Mouse (Mus musculus) layer of hippocampus, adult 2 months (tissue): ENCODE data around the gene St6gal1. TPM values are rescaled to one million over a fixed set of nuclear protein-coding genes. Genes with fewer than 3 reads are reported as not detected.
A peak's percentile ranks its signal among the peaks of the same experiment; 100 is the strongest.

Source experiments
- DNase-seq, 2 experiments: peaks; one replicate each; pipeline ENCODE4 v3.0.0; 2022; ENCODE audit warnings: low spot score in 2 of 2
- H3K27ac ChIP-seq: fragments of 200-600 bp; 2 replicates; pipeline ENCODE4 v1.8.1; 2022
- H3K4me3 ChIP-seq: fragments of 200-600 bp; 2 replicates; pipeline ENCODE4 v1.8.1; 2022; ENCODE audit warnings: mild to moderate bottlenecking
- CTCF ChIP-seq: fragments of 200-600 bp; conservative IDR thresholded peaks from 2 replicates; pipeline ENCODE4 v1.8.1; 2022; ENCODE audit warnings: antibody characterized with exemption, mild to moderate bottlenecking, moderate library complexity
- total RNA-seq, 2 experiments: library from RNA; stranded (reverse); gene quantifications; 2 replicates each; pipeline ENCODE4 v1.2.3; 2021

Gene St6gal1
- total RNA-seq, 2 experiments from 2014 or later, result 15.2 to 17.3 TPM

DNA sequence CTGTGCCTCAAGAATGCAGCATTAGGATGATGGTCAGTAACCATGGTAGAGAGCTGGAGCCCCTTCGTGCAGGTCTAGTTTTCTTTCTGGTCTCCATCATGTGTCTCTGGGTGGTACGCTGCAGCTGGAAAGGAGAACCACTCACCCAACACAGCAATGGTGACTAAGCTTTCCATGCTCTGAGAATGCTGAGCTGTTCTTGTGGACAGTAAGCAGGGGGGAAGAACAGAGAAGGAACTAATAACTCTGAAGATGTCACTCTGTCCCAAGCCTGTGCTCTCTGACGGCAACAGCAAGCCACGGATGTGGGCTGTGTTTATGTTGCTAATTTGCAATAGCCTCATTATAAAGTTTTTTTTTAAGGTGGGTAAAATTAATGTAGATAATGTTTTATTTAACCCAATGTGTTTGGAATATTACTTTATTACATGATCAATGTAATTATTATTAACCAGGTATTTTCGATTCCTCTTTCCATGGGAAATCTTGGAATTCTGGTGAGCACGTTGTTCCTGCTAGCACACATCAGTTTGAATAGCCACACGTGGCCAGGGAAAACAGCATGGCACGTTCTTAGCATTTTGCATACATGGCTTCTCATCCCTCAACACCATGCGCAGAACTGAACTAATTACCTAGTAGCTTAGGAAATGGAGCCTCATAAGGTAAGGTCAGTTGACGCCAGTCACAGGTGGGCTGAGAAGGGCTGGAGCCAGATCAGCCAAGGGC is 62.9 kb downstream of the St6gal1 start:
- TF ChIP-seq CTCF, result no peak
- Histone ChIP-seq H3K4me3 (no peak overlapping the region), H3K27ac (no peak overlapping the region)
- no peak for DNase-seq

- no peak for TF ChIP-seq CTCF
- Histone ChIP-seq H3K4me3 (no peak overlapping the region), H3K27ac (no peak overlapping the region)
- no peak for DNase-seq
Observed at GRCm38 (mm10) chr16:23288103-23288502, 63.6 kb downstream of the St6gal1 start.

DNA sequence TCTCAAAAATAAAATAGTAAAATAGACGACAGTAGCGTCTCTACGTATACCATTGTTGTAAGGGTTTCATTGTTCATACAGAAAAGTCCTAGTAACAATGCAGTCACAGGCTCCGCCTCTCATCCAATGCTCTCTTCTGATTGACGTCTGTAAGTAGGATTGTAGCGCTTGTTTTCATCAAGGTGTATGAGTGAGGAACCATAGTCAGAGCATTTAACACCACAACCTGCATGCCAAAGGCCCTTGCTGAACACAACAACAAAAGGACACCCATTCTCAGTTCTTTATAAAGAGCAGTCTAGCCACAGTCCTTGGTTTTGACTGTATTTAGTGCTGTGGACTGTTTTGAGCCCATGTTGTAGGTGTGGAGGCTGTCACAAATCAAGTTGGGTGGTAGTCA is 64.9 kb downstream of the St6gal1 start:
- H3K27ac ChIP-seq, result no peak overlapping the region
- no peak for DNase-seq
- no peak for TF ChIP-seq CTCF
- H3K4me3 ChIP-seq, result no peak overlapping the region

DNA sequence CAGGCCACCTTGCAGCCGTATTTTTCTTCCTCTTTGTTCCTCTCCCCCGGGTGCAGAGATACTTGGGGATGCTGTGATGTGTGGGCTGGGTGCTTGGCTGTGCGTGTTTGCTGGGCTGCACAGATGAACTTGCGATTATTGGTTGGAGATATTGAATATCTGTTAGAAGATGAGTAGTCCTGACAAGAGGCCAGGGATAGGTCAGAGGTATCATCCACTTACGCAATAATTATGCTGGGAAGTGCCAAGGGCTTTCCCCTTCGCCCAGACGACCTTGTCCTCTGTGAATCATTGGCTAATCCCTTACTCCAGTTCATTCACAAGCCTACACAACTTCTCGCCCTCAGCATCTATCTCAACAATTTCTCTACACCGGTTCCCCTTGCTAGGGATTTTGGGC is 65.6 kb downstream of the St6gal1 start:
- no peak for TF ChIP-seq CTCF
- DNase-seq, result no peak
- Histone ChIP-seq H3K4me3 (no peak overlapping the region), H3K27ac (no peak overlapping the region)

DNA sequence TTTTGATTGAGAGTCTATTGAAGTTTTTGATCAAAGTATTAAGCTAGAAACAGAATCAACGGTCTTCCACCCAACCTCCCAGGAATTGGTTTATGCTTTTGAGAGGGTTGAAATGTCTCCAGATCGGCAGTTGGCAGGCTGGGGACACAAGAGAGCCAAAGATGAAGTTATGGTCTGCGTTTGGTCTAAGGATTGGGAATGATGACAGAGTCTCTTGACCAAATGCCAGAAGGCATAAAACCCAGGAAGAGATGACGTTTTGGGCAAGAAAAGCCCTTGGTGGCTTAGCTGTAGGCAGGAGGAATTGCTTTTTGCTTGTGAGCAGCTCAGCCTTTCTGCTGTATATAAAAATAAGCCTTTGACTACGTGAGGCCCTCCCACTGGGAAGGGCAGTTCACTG is 67.0 kb downstream of the St6gal1 start:
- peak overlapping the region; percentile 2; the same call in 1 of the 2 replicates for H3K27ac ChIP-seq
- H3K4me3 ChIP-seq, result no peak overlapping the region
- no peak for DNase-seq
- no peak for TF ChIP-seq CTCF

GRCm38 (mm10) chr16:23294236-23294635 is 69.7 kb downstream of the St6gal1 start:
- TF ChIP-seq CTCF, result no peak
- DNase-seq, result no peak
- no peak overlapping the region for H3K27ac ChIP-seq
- no peak overlapping the region for H3K4me3 ChIP-seq

- Histone ChIP-seq H3K4me3 (no peak overlapping the region), H3K27ac (no peak overlapping the region)
- TF ChIP-seq CTCF, result no peak
- DNase-seq, result no peak
Observed at GRCm38 (mm10) chr16:23294747-23295146, 70.2 kb downstream of the St6gal1 start.

DNA sequence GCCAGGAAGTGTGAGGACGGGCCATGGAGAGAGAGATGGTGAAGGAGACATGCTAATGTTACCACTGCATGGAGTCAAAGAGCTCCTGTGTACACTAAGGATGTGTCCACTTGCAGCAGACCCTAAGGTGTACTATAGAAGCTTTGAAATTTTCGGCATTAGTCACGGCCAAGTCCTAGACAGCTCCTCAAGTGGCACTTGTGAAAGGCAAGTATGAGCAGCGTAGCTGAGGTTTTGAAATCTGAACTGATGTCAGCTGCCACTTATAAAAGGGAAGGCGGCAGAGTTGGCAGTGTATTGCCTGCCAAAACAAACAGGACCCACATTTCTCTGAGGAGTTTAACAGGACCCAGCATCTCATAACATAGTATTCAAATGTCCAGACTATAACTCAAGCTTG is 71.2 kb downstream of the St6gal1 start:
- DNase-seq, result no peak
- no peak for TF ChIP-seq CTCF
- no peak overlapping the region for H3K4me3 ChIP-seq
- H3K27ac ChIP-seq, result no peak overlapping the region

GRCm38 (mm10) chr16:23296721-23297120 is 72.2 kb downstream of the St6gal1 start:
- DNase-seq, result no peak
- Histone ChIP-seq H3K27ac (no peak overlapping the region), H3K4me3 (no peak overlapping the region)
- TF ChIP-seq CTCF, result no peak

DNA sequence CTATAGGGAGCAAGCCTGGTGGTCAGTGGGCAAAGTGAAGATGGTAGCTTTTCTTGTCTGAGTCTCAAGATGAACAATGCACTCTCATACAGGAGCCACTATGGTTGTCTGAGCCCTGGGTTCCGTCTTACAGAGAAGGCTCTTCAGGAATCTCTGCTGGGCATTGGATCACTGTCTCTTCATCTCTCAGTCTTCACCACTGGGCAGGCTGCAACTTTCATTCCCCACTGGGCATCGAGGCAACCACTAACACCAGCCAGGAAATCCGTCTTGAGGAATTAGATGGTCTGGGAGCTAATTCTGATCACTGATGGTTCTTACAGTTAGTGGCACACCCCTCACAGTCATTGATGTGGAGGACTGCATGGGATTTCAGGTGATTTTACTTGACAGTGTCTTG is 73.9 kb downstream of the St6gal1 start:
- no peak for TF ChIP-seq CTCF
- no peak overlapping the region for H3K27ac ChIP-seq
- DNase-seq, result no peak
- no peak overlapping the region for H3K4me3 ChIP-seq

DNA sequence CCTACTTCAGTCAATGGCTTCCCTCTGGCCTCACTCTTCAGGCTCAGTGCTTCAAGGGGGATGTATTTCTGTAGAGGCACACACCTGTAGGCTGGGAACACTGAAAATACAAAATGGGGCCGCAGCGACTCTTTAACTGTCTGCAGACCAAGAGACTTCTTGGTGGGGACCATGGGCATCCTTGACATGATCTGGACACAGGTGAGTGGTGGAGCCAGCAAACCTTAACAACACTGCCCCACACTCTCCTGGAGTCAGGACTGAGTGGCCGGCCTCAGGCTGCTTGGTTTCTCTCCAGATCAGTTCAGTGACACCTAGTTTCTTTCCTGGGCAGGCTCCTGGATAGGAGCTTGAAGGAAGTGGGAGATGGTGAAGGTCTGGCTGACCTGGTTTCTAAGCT is 74.4 kb downstream of the St6gal1 start:
- H3K27ac ChIP-seq, result no peak overlapping the region
- TF ChIP-seq CTCF, result no peak
- no peak for DNase-seq
- no peak overlapping the region for H3K4me3 ChIP-seq

GRCm38 (mm10) chr16:23299904-23300740 is 75.6 kb downstream of the St6gal1 start:
- Histone ChIP-seq H3K4me3 (no peak overlapping the region), H3K27ac (no peak overlapping the region)
- TF ChIP-seq CTCF, result no peak
- DNase-seq, result no peak

GRCm38 (mm10) chr16:23301762-23302161 is 77.2 kb downstream of the St6gal1 start:
- H3K4me3 ChIP-seq, result no peak overlapping the region
- no peak for DNase-seq
- no peak overlapping the region for H3K27ac ChIP-seq
- no peak for TF ChIP-seq CTCF
